Mouse (Mus musculus) forelimb bud, embryonic 11.5 days (tissue): ENCODE results near the gene Tcp1.

Experiments
- DNase-seq: peaks from one replicate; pipeline ENCODE4 v3.0.0-alpha.2; 2012; ENCODE audit warnings: low read depth, low spot score

Tcp1 gene

GRCm38 (mm10) chr17:12915488-12915880 lies at the start of gene Tcp1:
Tcp1 (plus strand) TSS chr17:12915701.
- DNase-seq, result no peak

GRCm38 (mm10) chr17:12866853-12867252 lies 48.6 kb upstream of the Tcp1 start:
- DNase-seq, result no peak

GRCm38 (mm10) chr17:12868043-12868442 lies 47.5 kb upstream of the Tcp1 start, which contains the start of gene Mas1:
Mas1 (minus strand) TSS chr17:12868143.
- DNase-seq, result no peak

- DNase-seq, result no peak
Observed at GRCm38 (mm10) chr17:12868640-12869039, 46.9 kb upstream of the Tcp1 start.

DNA sequence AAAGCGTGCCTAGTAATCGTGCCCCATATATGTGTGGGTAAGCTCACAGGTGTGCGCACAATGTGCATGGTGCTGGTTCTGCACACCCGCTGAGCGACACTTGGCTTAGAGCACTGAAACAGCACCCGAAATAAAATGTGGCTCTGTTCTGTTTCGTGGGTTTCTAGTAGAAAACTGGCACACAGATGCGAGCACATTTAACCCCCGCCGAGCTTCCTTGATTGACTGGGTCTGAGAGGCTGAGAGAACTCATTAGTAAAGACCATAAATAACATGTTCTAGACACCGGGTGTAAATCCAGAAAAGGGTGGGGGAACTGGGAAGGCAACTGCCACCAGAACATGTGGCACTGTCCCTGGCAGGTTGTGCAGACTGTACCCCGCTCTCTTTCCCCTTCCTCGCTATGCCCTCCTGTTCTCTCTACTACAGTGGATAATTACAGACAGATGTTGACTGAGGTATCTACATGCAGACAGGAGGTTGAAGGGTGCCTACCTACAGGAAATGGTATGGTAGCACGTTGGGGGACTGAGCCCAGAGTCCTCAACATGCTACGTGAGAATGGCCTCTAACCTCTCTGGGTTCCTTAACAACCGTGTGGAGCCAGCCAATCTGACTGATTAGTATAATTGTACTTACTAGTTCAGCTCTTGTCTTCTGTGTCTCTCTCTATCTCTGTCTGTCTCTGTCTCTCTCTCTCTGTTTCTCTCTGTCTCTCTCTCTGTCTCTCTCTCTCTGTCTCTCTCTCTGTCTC lies 43.0 kb upstream of the Tcp1 start:
- DNase-seq, result peak; percentile 40

- no peak for DNase-seq
Observed at GRCm38 (mm10) chr17:12875734-12876133, 39.8 kb upstream of the Tcp1 start, which contains the start of gene Mrgprh. Mrgprh (plus strand) TSS chr17:12876034.

DNA sequence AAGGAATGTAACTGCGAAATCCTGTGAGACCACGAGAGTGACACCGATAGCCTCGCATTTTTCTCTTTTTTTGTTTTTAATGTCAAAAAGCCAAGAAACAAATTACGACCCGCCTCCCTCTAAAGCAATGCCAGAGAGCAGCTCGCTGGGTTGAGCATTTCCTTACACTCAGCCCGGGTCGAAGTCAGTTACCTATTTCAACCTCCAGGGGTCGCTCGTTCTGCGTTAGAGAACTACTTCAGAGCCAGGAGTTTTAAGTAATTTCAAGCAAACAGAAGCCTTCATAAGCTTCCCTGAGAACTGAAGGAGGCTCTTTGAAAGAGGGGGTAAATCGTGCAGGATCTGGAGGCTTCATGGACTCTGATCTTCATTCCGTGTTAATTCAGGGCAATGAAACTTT lies 35.3 kb upstream of the Tcp1 start:
- peak; percentile 90 for DNase-seq

- DNase-seq, result no peak
Observed at GRCm38 (mm10) chr17:12881216-12881615, 34.3 kb upstream of the Tcp1 start.

DNA sequence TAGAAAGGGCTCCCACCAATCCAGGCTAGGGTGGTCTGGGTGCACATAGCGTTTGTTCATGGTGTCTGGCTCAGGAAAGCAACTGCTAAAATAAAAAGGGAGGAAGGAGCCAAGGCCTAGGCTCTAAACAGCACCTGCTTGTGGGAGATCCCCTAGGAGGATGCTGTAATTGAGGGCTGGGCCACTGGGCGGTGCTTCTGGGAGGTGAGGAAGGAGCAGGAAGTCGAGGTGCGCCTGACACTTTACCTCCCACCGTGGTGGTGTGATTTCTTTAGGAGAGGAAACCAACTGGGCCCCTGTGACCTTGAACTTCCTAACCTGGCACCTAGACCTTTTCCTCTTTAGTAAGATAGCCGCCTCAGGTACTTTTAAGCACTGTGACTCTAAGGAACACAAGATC lies 28.9 kb upstream of the Tcp1 start:
- no peak for DNase-seq

DNA sequence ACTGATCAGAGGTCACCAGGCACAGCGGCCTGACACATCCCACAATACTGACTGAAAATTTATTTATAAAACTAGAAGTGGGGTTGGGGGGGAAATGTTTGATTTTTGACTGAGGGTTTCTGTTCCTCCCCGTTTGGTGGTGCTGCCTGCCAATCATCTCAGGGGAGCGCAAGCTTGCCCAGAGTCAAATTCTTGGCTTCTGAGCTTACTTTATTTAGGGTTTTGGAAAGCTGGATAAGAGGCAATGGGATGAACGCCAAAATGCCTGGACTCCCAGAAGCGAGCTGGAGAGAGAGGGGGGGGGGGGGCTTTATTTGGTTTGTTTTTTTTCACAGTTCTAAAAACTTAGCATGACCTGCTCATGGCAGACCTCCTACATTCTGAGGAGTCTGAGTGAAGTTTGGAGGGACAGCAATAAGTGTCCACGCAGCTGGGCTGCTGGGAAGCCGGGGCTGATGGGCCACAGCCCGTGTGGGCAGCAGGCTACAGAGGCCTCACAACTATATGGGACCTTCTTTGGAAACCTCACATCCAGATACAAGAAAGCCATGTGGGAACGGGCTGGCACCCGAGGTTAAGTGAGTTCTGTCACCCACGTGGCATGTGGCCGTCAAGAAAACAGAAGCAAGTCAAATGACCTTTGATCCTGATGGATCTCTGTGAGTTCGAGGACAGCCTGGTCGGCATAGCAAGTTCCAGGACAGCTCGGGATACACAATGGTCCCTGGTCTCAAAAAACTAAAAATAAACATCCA lies 28.3 kb upstream of the Tcp1 start:
- no peak for DNase-seq

DNA sequence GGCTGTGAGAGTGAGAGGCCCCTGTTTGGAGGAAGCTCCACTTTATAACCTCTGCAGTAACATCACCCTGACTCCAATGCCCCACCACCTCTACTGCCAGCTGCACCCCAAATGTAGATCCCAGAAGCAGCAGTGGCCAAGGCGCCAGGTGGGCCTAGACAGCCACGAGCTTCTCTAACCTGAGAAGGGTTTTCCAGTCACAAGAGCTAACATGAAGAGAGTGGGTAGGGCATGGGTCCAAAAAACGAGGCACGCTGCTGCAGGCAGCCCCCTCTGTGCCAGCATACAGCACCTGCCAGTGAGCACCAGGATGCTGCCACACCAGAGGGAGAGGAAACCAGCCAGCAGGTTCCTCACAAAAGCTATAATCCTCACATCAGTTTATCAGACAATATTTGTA lies 24.4 kb upstream of the Tcp1 start:
- no peak for DNase-seq

GRCm38 (mm10) chr17:12892033-12892432 lies 23.5 kb upstream of the Tcp1 start:
- no peak for DNase-seq

DNA sequence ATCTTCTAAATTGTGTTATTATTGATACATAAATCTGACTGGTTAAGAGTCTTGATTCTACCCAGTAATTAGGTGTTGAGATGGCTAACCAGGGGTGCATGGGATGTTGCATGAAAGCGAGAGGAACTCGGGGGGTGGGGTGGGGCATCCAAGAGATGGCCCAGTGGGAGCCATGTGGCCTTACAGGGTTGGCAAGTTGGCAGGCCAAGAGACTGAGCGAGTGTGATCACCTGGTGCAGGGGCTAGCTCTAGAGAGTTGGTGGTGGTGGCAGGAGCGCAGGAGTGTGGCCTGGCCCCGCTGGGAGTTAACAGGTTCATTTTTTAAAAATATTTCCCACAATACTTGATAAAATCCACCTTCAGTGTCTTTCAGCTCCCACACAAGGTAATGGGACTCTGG lies 17.8 kb upstream of the Tcp1 start:
- DNase-seq, result no peak

DNA sequence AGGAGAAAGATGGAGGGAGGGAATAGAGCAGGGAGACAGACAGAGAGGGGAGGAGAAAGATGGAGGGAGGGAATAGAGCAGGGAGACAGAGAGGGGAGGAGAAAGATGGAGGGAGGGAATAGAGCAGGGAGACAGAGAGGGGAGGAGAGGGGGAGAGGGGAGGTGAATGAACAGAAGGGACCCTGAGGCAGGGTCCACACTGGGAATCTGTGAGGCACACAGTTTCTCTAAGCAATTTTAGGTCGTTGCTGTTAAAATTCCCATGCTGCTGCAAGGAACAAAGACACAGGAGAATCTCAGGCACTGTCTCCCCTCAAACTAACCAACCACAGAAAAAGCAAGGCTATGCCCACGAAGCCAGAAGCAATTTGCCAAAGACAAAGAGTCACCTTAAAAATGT lies 16.9 kb upstream of the Tcp1 start:
- DNase-seq, result peak; percentile 7

- DNase-seq, result no peak
Observed at GRCm38 (mm10) chr17:12902291-12902690, 13.2 kb upstream of the Tcp1 start.

- no peak for DNase-seq
Observed at GRCm38 (mm10) chr17:12903372-12904333, 11.8 kb upstream of the Tcp1 start.

DNA sequence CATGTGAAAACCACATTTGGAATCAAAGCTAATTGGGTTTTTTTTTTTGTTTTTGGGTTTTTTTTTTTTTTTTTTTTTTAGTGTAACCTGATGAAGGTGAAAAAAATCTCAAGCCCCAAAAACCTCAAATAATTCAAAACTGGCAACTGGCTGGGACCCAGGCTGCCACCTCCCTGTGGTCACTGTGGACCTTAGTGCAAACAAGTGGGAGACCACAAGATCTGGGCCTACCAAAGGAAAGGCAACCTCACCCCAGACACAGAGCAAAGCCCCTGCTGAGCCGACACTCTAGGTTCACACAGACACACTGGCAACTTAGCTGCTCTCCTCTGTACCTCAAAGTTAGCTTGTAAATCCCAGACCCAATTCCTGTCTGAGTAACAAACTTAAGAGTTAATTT lies 11.2 kb upstream of the Tcp1 start:
- DNase-seq, result no peak

DNA sequence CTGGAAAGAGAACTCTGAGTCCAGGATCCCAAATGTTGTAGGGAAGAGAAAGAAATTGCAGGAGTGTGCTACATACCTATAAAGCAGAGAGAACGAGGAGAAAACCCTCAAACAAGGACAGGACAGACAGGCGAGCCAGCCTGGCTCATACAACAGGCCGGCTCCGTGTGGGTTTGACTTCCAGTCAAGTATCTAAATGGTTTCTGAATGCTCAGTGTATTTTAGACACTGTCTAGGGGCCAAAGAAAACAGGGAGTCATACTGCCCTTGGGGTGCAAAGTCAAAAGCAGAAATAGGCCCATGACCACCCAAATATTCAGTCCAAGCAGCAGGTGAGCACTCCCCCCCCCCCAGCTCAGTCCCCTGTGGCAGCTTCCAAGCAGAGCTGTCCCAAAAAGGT lies 9.7 kb upstream of the Tcp1 start:
- no peak for DNase-seq

GRCm38 (mm10) chr17:12906436-12906835 lies 9.1 kb upstream of the Tcp1 start:
- no peak for DNase-seq

DNA sequence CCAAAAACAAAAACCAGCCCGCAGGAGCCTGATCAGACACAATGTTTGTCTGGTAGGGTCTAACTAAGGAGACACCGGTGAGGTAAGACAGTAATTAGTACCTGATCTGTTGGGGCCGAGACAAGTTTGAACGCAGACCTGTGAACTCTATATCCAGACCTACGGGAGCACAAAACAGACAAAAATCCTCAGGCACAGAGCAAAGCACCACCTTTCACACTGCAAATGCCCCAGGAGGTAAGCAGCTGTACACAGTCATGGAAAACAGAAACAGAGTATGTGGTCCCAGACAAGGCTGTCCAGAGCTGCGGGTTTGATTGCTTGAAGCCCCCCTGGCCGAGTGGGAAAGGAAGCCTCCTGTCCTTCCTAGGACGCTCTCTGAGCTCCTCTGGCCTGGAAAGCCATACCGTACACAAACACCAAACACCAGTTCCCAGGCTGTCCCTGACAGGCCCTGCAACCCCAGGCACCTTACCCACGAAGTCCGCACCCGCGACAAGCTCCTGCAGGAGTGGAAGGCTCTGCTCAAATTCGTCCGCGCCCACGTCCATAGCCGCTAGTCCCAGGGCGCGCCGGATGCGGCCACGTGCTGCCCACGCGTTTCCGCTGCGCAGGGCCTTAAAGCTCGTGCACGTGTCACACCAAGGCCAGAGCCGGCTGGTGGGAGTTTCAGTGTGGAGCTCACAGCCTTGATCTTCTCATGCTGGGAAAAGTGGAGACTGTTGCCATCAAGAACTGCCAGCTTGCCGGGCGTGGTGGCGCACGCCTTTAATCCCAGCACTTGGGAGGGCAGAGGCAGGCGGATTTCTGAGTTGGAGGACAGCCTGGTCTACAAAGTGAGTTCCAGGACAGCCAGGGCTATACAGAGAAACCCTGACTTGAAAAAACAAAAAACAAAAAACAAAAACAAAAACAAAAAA lies 5.9 kb upstream of the Tcp1 start, which contains the start of gene Pnldc1:
TSS of gene Pnldc1 (minus strand) at position 870 of the 920 bp plus-strand sequence.
- no peak for DNase-seq

GRCm38 (mm10) chr17:12910391-12910790 lies 5.1 kb upstream of the Tcp1 start:
- DNase-seq, result no peak
